Mouse (Mus musculus) mouse embryonic stem cell (cell line): Measurements from ENCODE around the gene Slc16a4.

ENCODE experiments used
- in situ Hi-C, 2 experiments: fragments of 300-500 bp; cut with MboI; formaldehyde crosslinking; loops; 1 replicate in 1 of 2; 3 replicates in 1 of 2; pipeline ENCODE4 v1.14.3; 2019 to 2020; ENCODE audit warnings: low sequenced_read_pairs in 2 of 2, low pct_unique_long_range_greater_than_20kb in 1 of 2, mixed read lengths in 1 of 2; ENCODE audit not compliant: unreplicated experiment in 1 of 2

Slc16a4 gene

DNA sequence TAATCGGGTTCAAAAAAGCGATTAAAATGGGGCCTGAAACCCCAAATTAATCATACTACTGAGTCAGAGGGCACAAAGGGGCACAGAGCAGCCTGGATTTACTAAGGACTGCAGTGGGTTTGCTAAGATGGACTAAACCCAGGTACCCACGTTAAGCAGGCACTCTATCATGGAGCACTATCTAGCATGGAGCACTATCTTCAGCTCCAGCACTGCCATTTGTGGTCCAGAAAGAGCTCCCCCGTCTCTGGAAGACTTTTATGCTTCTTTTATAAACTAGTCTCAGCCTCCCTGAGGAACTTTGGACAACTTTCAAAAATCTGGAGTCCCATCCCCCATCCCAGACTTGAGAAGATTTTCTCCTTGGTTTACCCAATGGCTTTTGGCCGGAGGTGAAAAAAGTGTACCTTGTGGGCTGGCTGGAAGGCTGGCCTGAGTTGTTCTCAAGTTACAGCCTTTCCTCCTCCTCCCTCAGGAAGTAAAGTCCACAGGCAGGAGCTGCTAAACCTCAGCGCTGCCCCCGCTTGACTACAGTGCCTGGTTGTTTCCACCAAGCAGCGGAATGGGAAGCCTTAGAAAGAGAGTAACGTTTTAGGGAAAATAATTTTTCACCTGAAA, at the start of gene Slc16a4:
TSS of gene Slc16a4 (plus strand) at position 467 of the 618 bp plus-strand sequence.
- in situ Hi-C loops = no loop called here

DNA sequence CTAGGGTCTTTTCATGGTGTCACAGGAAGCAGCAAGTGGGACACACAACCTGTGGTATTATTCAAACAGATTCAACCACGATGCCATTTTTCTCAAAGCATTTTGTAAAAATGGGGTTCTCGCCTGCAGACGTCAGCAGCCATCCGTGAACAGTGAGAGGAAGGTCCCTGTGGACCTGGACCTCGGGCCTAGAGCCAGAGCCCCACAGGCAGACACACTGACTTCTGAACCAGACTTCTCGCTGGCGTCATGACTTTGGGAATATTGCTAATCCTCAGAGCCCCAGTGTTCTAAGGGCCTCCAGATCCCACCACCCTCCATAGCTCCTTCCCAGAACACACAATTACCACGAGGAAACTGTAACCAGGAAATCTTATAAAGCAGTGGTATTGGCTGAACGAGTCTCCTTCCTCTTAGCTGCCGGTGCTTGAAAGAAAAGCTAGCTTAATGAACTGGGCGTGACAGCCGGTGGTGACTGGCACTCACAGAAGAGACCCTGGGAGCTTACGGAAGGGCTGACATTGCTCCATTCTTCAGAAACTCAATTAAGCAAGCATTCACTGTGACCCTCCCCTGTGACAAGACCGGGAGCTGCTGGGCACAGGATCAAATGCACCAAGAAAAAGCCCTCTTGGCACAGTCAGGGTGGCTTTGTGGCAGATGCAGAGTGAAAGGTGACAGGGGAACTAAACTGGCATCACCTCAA, 49.5 kb upstream of the Slc16a4 start:
- in situ Hi-C loops = loop anchor here in 1 of 2 experiments (10.0 kb wide), 1 partner anchor 223 kb away; no protein-coding TSS in a partner anchor

DNA sequence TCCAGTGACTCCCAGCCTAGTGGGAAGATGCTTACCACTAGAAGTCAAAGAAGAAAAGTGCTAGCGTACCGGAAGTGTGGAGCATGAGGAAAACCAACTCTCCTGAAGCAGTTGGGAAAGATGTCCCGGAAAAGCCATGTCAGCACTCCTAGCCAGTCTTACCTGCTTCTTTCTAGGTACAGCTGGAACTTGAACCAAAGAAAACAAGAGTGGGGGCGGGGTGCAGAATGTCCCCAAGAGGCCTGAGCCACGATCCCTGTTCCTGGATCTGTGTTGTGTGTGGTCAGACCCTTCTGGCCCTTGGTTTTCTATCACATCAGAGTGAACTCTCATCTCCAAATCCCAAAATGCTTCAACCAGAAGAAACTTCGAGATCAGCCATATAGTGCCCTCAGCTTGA, 44.2 kb upstream of the Slc16a4 start:
- in situ Hi-C loops = loop anchor here in 1 of 2 experiments (10.0 kb wide), 1 partner anchor 218 kb away; no protein-coding TSS in a partner anchor

DNA sequence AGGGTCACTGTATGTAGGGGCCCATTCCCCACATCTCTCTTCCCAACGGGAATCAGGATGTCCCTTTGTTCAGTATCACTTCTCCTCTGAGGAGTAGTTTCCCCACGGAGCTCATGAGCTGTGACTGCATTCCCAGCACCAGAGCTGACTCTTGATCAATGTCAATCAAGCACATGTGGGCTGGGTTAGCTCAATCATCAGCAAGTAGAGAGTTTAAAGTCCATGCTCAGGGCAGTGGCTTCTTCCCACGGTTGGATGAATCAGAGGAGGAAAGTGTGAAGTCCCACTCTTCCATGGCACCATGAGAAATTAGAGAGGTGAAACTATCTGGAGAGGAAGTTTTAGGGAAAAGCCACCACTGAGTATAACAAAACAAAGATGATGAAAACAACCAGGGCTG, 42.0 kb upstream of the Slc16a4 start:
- in situ Hi-C loops = loop anchor here in 1 of 2 experiments (10.0 kb wide), 1 partner anchor 216 kb away; no protein-coding TSS in a partner anchor

DNA sequence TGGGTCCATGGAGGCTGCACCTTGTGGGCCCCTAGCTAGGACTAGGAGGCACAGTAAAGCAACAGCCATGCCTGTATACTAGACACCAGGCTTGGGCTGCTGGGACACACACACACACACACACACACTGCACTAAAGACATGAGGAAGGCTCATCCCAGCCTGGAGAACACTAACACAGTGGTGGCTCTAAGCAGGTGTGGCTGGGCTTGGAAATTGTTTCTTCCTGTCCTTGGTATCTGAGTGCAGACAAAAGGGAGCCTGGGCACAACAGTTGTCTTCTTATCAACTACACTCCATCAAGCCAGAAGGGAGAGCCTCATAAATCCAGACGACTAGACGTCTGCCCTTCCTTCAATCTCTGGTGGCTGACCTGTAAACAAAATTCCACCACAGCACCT, 40.7 kb upstream of the Slc16a4 start:
- in situ Hi-C loops = no loop called here

DNA sequence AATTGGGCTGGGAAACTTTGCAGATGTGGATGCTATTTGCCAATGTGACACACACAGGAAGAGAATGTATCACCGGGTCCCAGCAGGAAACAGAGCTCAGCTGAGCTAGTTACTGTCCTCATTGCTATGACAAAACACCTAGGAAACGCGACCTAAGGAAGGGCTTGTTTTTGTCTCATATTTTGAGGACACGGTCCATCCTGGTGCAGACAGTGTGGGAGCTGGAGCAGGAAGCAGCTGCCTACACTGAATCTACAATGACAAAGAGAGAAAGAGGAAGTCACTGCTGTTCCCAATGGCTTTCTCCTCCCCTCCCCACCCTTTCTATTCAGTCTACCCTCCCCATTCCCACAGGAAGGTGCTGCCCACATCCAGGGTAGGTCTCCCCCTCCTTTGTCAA, 39.0 kb upstream of the Slc16a4 start:
- in situ Hi-C loops = no loop called here

GRCm38 (mm10) chr3:107253925-107254324, 37.1 kb upstream of the Slc16a4 start:
- in situ Hi-C loops = no loop called here

GRCm38 (mm10) chr3:107255992-107256391, 35.0 kb upstream of the Slc16a4 start:
- in situ Hi-C loops = no loop called here

- in situ Hi-C loops = no loop called here
Observed at GRCm38 (mm10) chr3:107256724-107257123, 34.3 kb upstream of the Slc16a4 start.

- in situ Hi-C loops = no loop called here
Observed at GRCm38 (mm10) chr3:107257924-107258323, 33.1 kb upstream of the Slc16a4 start.

DNA sequence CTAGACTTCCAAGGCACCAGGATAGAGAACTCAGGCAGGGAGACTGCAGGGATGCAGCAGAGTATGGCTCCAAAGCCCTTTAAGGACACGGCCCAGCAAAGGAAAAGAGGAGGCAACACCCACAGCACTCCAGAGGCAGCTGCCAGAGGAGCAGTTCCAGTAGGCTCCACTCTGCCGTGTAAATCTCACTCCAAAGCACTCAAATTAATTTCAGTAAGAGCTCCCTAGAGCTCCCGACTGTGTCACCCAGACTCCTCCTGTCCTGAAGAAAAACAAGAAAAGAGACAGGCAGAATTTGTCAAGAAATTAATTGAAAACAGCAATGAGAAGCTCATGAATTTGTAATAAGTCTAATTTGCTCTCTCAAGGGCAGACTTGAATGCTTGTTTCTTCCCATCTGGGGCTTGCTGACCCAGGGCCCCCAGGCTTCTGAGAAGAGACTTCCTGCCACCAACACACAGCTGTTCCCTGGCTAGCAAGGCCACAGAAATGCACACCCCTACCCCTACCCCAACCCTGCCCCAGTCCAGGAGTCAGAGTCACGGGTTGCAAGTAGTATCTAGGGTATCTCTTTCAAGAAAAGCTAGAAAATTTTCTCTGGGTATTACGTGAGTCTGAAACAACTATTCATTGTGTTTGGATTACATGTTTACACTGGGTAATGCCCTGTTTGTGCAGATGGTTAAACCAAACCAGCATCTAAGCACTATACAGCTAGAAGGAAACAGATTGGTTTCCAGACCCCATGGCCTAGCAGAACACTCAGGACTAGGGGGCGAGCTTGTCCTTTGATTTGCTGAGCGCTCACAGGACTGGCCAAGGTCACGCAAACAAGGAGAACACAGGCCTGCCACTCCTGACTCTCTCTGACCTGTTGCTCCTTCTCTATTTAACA, 29.8 kb upstream of the Slc16a4 start:
- in situ Hi-C loops = no loop called here

- in situ Hi-C loops = no loop called here
Observed at GRCm38 (mm10) chr3:107261851-107262165, 29.2 kb upstream of the Slc16a4 start.

- in situ Hi-C loops = no loop called here
Observed at GRCm38 (mm10) chr3:107266814-107267345, 24.1 kb upstream of the Slc16a4 start.

DNA sequence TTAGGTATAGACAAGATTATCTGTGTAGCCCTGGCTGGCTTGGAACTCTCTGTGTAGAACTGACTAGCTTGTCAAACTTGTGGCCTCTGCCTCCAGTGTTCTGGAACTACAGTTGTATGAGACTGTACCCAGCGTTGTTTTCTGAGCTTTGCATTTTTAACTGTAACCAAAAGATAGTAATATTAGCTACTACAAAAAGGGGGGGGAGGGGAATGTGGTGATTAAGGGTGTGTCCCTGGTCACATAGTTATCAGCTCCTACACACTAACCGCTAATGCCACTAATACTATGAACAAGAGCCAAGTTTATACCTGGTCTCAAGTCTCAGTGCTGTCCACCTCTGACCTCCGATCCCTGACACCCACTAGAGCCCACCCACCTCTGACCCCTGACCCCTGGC, 18.6 kb upstream of the Slc16a4 start:
- in situ Hi-C loops = loop anchor here in 1 of 2 experiments (5.0 kb wide), 1 partner anchor 40 kb away; the partner anchor contains the start of gene A630076J17Rik

DNA sequence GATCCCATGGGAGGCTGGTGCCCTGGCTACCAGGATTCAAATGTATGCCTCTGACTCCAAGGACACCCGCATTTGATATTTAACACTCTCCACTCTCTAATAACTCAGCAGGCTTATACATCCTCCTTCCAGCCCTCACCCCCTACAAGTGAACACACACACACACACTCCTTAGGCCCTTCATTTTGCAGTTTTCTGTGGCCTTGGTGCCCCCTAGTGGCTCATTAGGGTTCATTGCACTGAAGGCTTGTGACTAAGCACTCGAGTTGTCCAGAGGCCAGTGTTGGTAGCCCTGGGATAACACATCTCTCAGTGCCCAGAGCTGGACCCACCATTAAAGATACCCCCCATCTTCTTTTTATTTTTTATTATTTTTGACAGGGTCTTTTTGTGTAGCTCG, 17.2 kb upstream of the Slc16a4 start:
- in situ Hi-C loops = loop anchor here in 1 of 2 experiments (5.0 kb wide), 1 partner anchor 42 kb away; the partner anchor contains the start of gene A630076J17Rik

DNA sequence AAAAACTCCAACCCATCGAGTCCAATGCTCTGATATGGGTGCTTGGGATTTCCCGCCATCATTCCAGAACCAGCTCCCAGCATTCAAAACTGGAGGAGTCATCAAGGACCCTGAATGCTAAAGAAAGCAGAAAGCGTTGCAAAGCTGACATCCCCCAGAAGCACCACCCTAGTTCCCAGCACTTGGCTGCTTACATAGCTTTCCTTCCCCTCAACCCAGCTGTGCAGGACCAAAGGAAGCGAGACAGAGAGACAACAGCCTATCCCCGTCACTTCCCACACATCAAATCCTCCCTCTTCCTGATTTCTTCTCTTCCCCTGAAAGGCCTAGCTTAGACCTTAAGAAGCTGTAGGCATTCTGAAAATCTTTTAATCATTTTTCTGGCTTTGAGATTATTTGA, 15.7 kb upstream of the Slc16a4 start:
- in situ Hi-C loops = no loop called here

- in situ Hi-C loops = no loop called here
Observed at GRCm38 (mm10) chr3:107275996-107276395, 15.0 kb upstream of the Slc16a4 start.

- in situ Hi-C loops = no loop called here
Observed at GRCm38 (mm10) chr3:107276626-107277025, 14.4 kb upstream of the Slc16a4 start.
